Mouse (Mus musculus) heart, embryonic 14.5 days (tissue): ENCODE measurements around the gene Gna15. TPM values are rescaled to one million over a fixed set of nuclear protein-coding genes. Genes with fewer than 3 reads are reported as not detected.

Experiments used
- ATAC-seq: fragments of 200-750 bp; cut with Nextera tagmentation; 2 replicates; pipeline ENCODE4 v1.8.0; 2017; ENCODE audit warnings: low read depth, moderate TSS enrichment; ENCODE audit not compliant: insufficient number of reproducible peaks, insufficient read depth, low FRiP score
- H3K27ac ChIP-seq, 2 experiments: fragments of 200-500 bp in 1 of 2; fragments of 300-500 bp in 1 of 2; sonication (generic) in 1 of 2; replicated peaks in 1 of 2; 2 replicates each; pipeline ENCODE4 v1.5.1; 2012 to 2014; ENCODE audit warnings: low read depth in 2 of 2, low read length in 2 of 2, control low read depth in 1 of 2, mild to moderate bottlenecking in 1 of 2, mixed read lengths in 1 of 2; ENCODE audit not compliant: control insufficient read depth in 1 of 2, insufficient read depth in 1 of 2
- H3K27me3 ChIP-seq: fragments of 300-500 bp; sonication (generic); 2 replicates; pipeline ENCODE4 v1.6.1; 2014; ENCODE audit warnings: mild to moderate bottlenecking, low read length, control low read depth; ENCODE audit not compliant: control insufficient read depth, insufficient read depth
- H3K36me3 ChIP-seq: fragments of 300-500 bp; sonication (generic); 2 replicates; pipeline ENCODE4 v1.6.1; 2014; ENCODE audit warnings: mild to moderate bottlenecking, control low read depth, low read length, mixed read lengths; ENCODE audit not compliant: control insufficient read depth, insufficient read depth
- H3K4me1 ChIP-seq, 2 experiments: fragments of 200-500 bp in 1 of 2; fragments of 300-500 bp in 1 of 2; sonication (generic) in 1 of 2; 2 replicates each; pipeline ENCODE4 v1.6.1; 2012 to 2014; ENCODE audit warnings: low read length in 2 of 2, control low read depth in 1 of 2, mixed read lengths in 1 of 2; ENCODE audit not compliant: control insufficient read depth in 2 of 2, insufficient read depth in 2 of 2
- H3K4me2 ChIP-seq: fragments of 300-500 bp; sonication (generic); 2 replicates; pipeline ENCODE4 v1.6.1; 2014; ENCODE audit warnings: mild to moderate bottlenecking, low read length
- H3K4me3 ChIP-seq, 2 experiments: fragments of 200-500 bp in 1 of 2; fragments of 300-500 bp in 1 of 2; sonication (generic) in 1 of 2; 2 replicates each; pipeline ENCODE4 v1.5.1; 2012 to 2014; ENCODE audit warnings: low read length in 2 of 2, mild to moderate bottlenecking in 2 of 2, control low read depth in 1 of 2, low read depth in 1 of 2, moderate library complexity in 1 of 2; ENCODE audit not compliant: control insufficient read depth in 1 of 2, insufficient read depth in 1 of 2
- H3K9ac ChIP-seq: fragments of 300-500 bp; sonication (generic); 2 replicates; pipeline ENCODE4 v1.6.1; 2014; ENCODE audit warnings: mild to moderate bottlenecking, low read length
- H3K9me3 ChIP-seq: fragments of 300-500 bp; sonication (generic); 2 replicates; pipeline ENCODE4 v1.6.1; 2016; ENCODE audit warnings: low read length, control low read depth; ENCODE audit not compliant: control insufficient read depth
- WGBS: fragments of 180-500 bp; shearing (Covaris S2); extraction: QIAGEN DNeasy Blood & Tissue Kit; methylation state at CpG from one replicate; pipeline ENCODE4 v1.1.7; 2014; 5-methylcytosine and 5-hydroxymethylcytosine counted together
- polyA plus RNA-seq: library from polyadenylated mRNA; unstranded; fragments of >200 nt; fragmentation: Nextera tagmentation; extraction: Ambion mirVana; gene quantifications from 2 replicates; pipeline ENCODE4 v1.2.1, GENCODE M21; 2014

The Gna15 gene
- polyA plus RNA-seq, 1 experiment from 2014 or later = 0.89 TPM

- no peaks in the 10 kb centered on the region for H3K9me3 ChIP-seq
- ATAC-seq = no peak
- H3K36me3 ChIP-seq = peaks cover 46% of the 10 kb centered on the region
- H3K4me2 ChIP-seq = peak overlapping the region; percentile 98
- no peaks in the 10 kb centered on the region for H3K27me3 ChIP-seq
- H3K4me3 ChIP-seq = peak overlapping the region; percentile 83 to 97
- peaks cover 23 to 45% of the 10 kb centered on the region in 2 experiments for H3K4me1 ChIP-seq
- peak overlapping the region in 1 of 2 experiments; percentile 97; a peak in 3 of 4 replicates for H3K27ac ChIP-seq
- peak overlapping the region; percentile 100 for H3K9ac ChIP-seq
- WGBS = 8% methylated on average over 12 of the region's 16 CpGs
These were observed 36.9 kb upstream of the Gna15 start for GRCm38 (mm10) chr10:81560719-81561459.

GRCm38 (mm10) chr10:81559627-81560539 lies 35.9 kb upstream of the Gna15 start:
- H3K4me3 ChIP-seq = peak overlapping the region; percentile 83 to 97
- peaks cover 36% of the 10 kb centered on the region for H3K36me3 ChIP-seq
- under 1% methylated on average over 35 of the region's 36 CpGs for WGBS
- H3K27me3 ChIP-seq = no peaks in the 10 kb centered on the region
- peak overlapping the region; percentile 98 for H3K4me2 ChIP-seq
- peak; percentile 8; the same call in 1 of the 2 replicates for ATAC-seq
- H3K9ac ChIP-seq = peak overlapping the region; percentile 100
- peak overlapping the region; percentile 95 to 97 for H3K27ac ChIP-seq
- H3K9me3 ChIP-seq = no peaks in the 10 kb centered on the region
- peaks cover 23 to 43% of the 10 kb centered on the region in 2 experiments for H3K4me1 ChIP-seq

GRCm38 (mm10) chr10:81559163-81559626 lies 35.2 kb upstream of the Gna15 start, which contains the start of gene Aes:
Aes (plus strand) TSS chr10:81559488.
- Histone ChIP-seq H3K27me3 (no peaks in the 10 kb centered on the region), H3K9ac (peak within 1 kb of the TSS; percentile 100), H3K9me3 (no peaks in the 10 kb centered on the region), H3K4me3 (peak within 1 kb of the TSS; percentile 83 to 97), H3K4me1 (peaks cover 19 to 36% of the 10 kb centered on the region in 2 experiments), H3K36me3 (peaks cover 29% of the 10 kb centered on the region), H3K4me2 (peak within 1 kb of the TSS; percentile 98), H3K27ac (peak within 1 kb of the TSS; percentile 95 to 97)
- ATAC-seq = peak; percentile 65
- 0% methylated on average over 30 of the region's 53 CpGs for WGBS

DNA sequence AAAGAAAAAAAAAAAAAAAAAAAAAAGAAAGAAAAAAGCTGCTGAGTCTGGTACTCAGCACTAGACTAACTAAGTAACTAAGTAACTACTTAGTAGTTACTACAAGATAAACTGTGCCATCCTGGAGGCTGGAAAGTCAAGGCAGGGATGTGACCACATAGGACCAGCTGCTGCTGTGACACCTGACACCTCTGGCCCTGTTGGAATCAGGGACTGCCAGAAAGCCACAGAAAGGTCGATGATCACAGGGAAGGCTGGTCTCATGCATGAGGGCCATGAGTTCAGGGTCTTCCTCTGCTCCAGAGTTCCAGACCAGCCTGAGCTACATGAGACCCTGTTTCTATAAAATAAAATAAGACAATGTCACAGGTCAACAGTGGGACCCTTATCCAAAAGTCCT lies 33.5 kb upstream of the Gna15 start:
- Histone ChIP-seq H3K9me3 (no peaks in the 10 kb centered on the region), H3K4me1 (peaks cover 8 to 19% of the 10 kb centered on the region in 2 experiments), H3K36me3 (peaks cover 15% of the 10 kb centered on the region), H3K4me3 (no peak overlapping the region), H3K9ac (no peak overlapping the region), H3K27me3 (no peaks in the 10 kb centered on the region), H3K4me2 (no peak overlapping the region), H3K27ac (no peak overlapping the region)
- 16% methylated on average over 1 of the region's 1 CpGs for WGBS
- no peak for ATAC-seq

DNA sequence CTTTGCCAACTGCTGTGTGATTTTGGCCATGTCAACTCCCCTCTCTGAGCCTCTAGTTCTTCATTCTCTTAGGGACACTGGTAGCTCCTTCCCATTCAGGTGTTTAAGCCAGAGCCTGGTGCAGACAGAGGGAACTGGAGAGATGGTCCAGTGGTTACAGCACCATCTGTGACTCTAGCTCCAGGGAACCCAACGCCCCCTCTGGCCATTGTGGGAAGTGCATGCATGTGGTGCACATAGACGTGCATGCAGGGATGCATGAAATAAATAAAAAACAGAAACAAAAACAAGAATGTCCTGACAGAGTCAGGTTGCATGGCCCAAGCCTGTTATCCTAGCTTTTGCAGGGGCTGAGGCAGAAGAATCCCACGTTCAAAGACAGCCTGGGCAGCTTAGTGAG lies 32.3 kb upstream of the Gna15 start:
- H3K27ac ChIP-seq = no peak overlapping the region
- WGBS = 70% methylated on average over 3 of the region's 3 CpGs
- ATAC-seq = no peak
- no peak overlapping the region for H3K9ac ChIP-seq
- H3K4me1 ChIP-seq = peaks cover 3 to 7% of the 10 kb centered on the region in 2 experiments; a peak in 3 of 4 replicates
- H3K4me3 ChIP-seq = no peak overlapping the region
- peaks cover 2% of the 10 kb centered on the region for H3K36me3 ChIP-seq
- H3K27me3 ChIP-seq = no peaks in the 10 kb centered on the region
- no peaks in the 10 kb centered on the region for H3K9me3 ChIP-seq
- H3K4me2 ChIP-seq = no peak overlapping the region

- Histone ChIP-seq H3K4me1 (peaks cover 0 to 2% of the 10 kb centered on the region in 2 experiments; a peak in 1 of 4 replicates), H3K9ac (no peak overlapping the region)
- WGBS = 78% methylated on average over 6 of the region's 6 CpGs
These were observed 30.1 kb upstream of the Gna15 start for GRCm38 (mm10) chr10:81553807-81554755.

More at GRCm38 (mm10) chr10:81553807-81554755, 30.1 kb upstream of the Gna15 start:
- H3K27me3 ChIP-seq = no peaks in the 10 kb centered on the region
- no peak for ATAC-seq
- no peak overlapping the region for H3K4me2 ChIP-seq
- no peak overlapping the region for H3K4me3 ChIP-seq
- no peak overlapping the region for H3K27ac ChIP-seq
- no peaks in the 10 kb centered on the region for H3K9me3 ChIP-seq
- H3K36me3 ChIP-seq = no peaks in the 10 kb centered on the region
